Mouse (Mus musculus) midbrain, embryonic 10.5 days (tissue): ENCODE data around the gene Cfap52. TPM values are rescaled to one million over a fixed set of nuclear protein-coding genes. Genes with fewer than 3 reads are reported as not detected.

Experiments used
- polyA plus RNA-seq: library from polyadenylated mRNA; unstranded; fragments of >200 nt; fragmentation: Nextera tagmentation; extraction: Ambion mirVana; gene quantifications from 2 replicates; pipeline ENCODE4 v1.2.1, GENCODE M21; 2016

Cfap52 gene
- polyA plus RNA-seq, 1 experiment from 2014 or later: 0.78 TPM

Other genes with a start within 250 kb of the Cfap52 start
- gene Glp2r, start 194.5 kb downstream of the Cfap52 start, polyA plus RNA-seq: not detected in 2 replicates
- gene Gsg1l2, start 191.0 kb downstream of the Cfap52 start, polyA plus RNA-seq: not detected in 2 replicates
- not detected in 2 replicates for gene Dhrs7c, start 167.5 kb downstream of the Cfap52 start, polyA plus RNA-seq
- gene Usp43, start 43.5 kb downstream of the Cfap52 start, polyA plus RNA-seq: 0.62 and 1.3 TPM in 2 replicates
- 47.0 and 47.8 TPM in 2 replicates for gene Stx8, start 542 bp upstream of the Cfap52 start, polyA plus RNA-seq